Mouse (Mus musculus) small intestine, adult 2 months (tissue): ENCODE data around the gene Zfp940.

Experiments
- CTCF ChIP-seq: fragments of 200-500 bp; IDR thresholded peaks from 2 replicates; pipeline ENCODE4 v1.5.1; 2012; ENCODE audit warnings: low read depth, mild to moderate bottlenecking, control low read depth, inconsistent platforms, low read length, moderate library complexity, mixed read lengths; ENCODE audit not compliant: insufficient replicate concordance, insufficient read length; ENCODE audit errors: extremely low read depth
- POLR2A ChIP-seq: fragments of 200-500 bp; IDR thresholded peaks from 2 replicates; pipeline ENCODE4 v1.6.1; 2012; ENCODE audit warnings: low read depth, mild to moderate bottlenecking, control low read depth, inconsistent platforms, low read length, moderate library complexity

DNA sequence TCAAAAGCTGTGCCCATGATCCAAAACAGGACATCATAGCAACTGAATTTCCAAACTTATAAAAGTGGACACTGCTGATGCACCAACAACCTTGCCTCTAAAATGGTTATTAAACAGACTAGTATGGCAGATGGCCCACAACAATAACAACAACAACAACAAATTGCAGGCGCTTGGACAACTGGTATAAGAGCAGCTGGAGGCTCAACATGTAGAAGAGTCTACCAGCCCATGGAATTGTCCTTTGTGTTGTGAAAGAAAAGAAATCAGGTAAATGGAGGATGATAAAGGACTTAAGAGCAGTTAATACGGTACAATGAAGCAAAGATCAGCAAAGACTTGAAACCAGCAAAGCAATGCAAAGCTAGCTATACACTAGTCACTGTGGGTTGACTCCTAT lies 39.1 kb downstream of the Zfp940 start:
- no peak for TF ChIP-seq CTCF
- TF ChIP-seq POLR2A, result no peak
